ENCODE assay signal across 23 mouse cellular contexts in the genomic region with DNA sequence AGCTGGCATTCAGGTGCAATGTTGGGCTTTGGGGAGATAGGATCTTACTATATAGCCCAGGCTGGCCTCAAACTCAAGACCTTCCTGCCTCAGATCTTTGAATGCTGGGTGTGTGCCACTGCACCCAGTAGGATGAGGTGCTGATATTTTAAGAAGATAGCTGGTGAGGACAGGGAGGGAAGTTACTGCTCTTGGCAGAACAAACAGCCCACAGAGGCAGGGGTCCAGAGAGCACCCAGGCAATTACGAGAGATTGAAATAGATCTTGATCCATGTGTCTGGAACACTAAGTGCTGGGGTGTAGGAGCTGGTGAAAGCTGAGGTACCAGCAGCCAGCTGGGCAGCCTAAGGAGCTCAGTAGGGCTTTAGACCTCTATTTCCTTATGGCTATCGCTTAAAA. TPM values are rescaled to one million over a fixed set of nuclear protein-coding genes. Genes with fewer than 3 reads are reported as not detected.
"Had no signal": no experiment of that assay in that cellular context is flagged by ENCODE, and none has a peak within 500 bp of the region (broad histone marks: within the 10 kb centered on the region; RNA-seq: fewer than 3 reads in every experiment).

No protein-coding gene starts in this region.

- H3K27ac ChIP-seq: liver, embryonic 15.5 days; lung, embryonic 15.5 days; macrophage; midbrain, embryonic 13.5 days; midbrain, embryonic 15.5 days; neural tube, embryonic 12.5 days had no signal

- H3K4me2 ChIP-seq: liver, embryonic 15.5 days; lung, embryonic 15.5 days; midbrain, embryonic 11.5 days; midbrain, embryonic 13.5 days; midbrain, embryonic 15.5 days; neural tube, embryonic 12.5 days had no signal

- ATAC-seq: lung, postnatal 0 days; midbrain, embryonic 13.5 days; midbrain, embryonic 15.5 days had no signal

- DNase-seq: liver, postnatal 0 days; lung, adult 2 months; lung, postnatal 14 days; lung, postnatal 36 days; retina, postnatal 1 day; right cerebral cortex, adult 18-20 months; right cerebral cortex, postnatal 25 days; right cerebral cortex, postnatal 4 days; spleen, adult 18-20 months; thymus, adult 2 months; thymus, postnatal 36 days had no signal

- H3K9ac ChIP-seq: liver, embryonic 15.5 days; liver, postnatal 0 days; lung, embryonic 15.5 days; midbrain, embryonic 13.5 days; midbrain, embryonic 15.5 days; neural tube, embryonic 12.5 days had no signal

- H3K9me3 ChIP-seq: liver, embryonic 15.5 days; lung, embryonic 15.5 days; megakaryocyte, embryonic 14.5 days; midbrain, embryonic 13.5 days; midbrain, embryonic 15.5 days; neural tube, embryonic 12.5 days had no signal

- H3K27me3 ChIP-seq: liver, embryonic 15.5 days; lung, embryonic 15.5 days; megakaryocyte, embryonic 14.5 days; midbrain, embryonic 13.5 days; midbrain, embryonic 15.5 days; neural tube, embryonic 12.5 days had no signal

- H3K4me3 ChIP-seq: liver, embryonic 15.5 days; lung, embryonic 15.5 days; megakaryocyte, embryonic 14.5 days; midbrain, embryonic 13.5 days; midbrain, embryonic 15.5 days; neural tube, embryonic 12.5 days had no signal

RNA-seq across cellular contexts. Expression of gene Cdiptos, which starts 5.7 kb away (rescaled TPM):
- total RNA-seq: midbrain, postnatal 0 days had no signal

RNA-seq across cellular contexts. Expression of gene Asphd1, which starts 32.2 kb away (rescaled TPM):
- total RNA-seq: megakaryocyte progenitor cell, adult 5-6 weeks; monocyte, adult 5-6 weeks had no signal
- polyA plus RNA-seq: liver, embryonic 15.5 days; liver, postnatal 0 days; lung, adult 2 months; lung, postnatal 0 days; macrophage had no signal
